Mouse (Mus musculus): Measurements from ENCODE around the gene Hspe1. TPM values are rescaled to one million over a fixed set of nuclear protein-coding genes. Genes with fewer than 3 reads are reported as not detected.

Gene Hspe1
- total RNA-seq, 2 experiments from 2014 or later, result 103 to 106 TPM

GRCm38 (mm10) chr1:55133173-55133572 is 45.2 kb downstream of the Hspe1 start:
- DNase-seq (ENCODE audit: low spot score in 2 of 2), result no peak

- DNase-seq (ENCODE audit: low spot score in 2 of 2), result no peak
Measured at GRCm38 (mm10) chr1:55134301-55134700, 46.4 kb downstream of the Hspe1 start.

- no peak for DNase-seq (ENCODE audit: low spot score in 2 of 2)
Measured at GRCm38 (mm10) chr1:55135846-55136245, 47.9 kb downstream of the Hspe1 start.

Other genes starting within 250 kb of the Hspe1 start
- 10 to 100 TPM; 37.8 to 38.1 TPM for gene Ankrd44, start 161.7 kb upstream of the Hspe1 start, total RNA-seq (2021)
- 100 to 1,000 TPM; 168 to 180 TPM for gene Sf3b1, start 60.7 kb upstream of the Hspe1 start, total RNA-seq (2021)
- gene Coq10b, start 35.4 kb upstream of the Hspe1 start, total RNA-seq (2021), result 10 to 100 TPM; 19.8 to 22.8 TPM
- 100 to 1,000 TPM; 214 to 215 TPM for gene Hspd1, start 111 bp downstream of the Hspe1 start, total RNA-seq (2021)
- 10 to 100 TPM; 64.7 to 79.4 TPM for gene Mob4, start 43.1 kb downstream of the Hspe1 start, total RNA-seq (2021)
- gene Rftn2, start 138.7 kb downstream of the Hspe1 start, total RNA-seq (2021), result 10 to 100 TPM; 25.3 to 26.5 TPM
- 10 to 100 TPM; 12.5 to 13.1 TPM for gene Mars2, start 149.0 kb downstream of the Hspe1 start, total RNA-seq (2021)